Mouse (Mus musculus) pancreas, adult 10 weeks (tissue): Measurements from ENCODE around the gene Htr6. TPM values are rescaled to one million over a fixed set of nuclear protein-coding genes. Genes with fewer than 3 reads are reported as not detected.

Source experiments
- polyA plus RNA-seq: library from polyadenylated mRNA; stranded (reverse); fragments of 350-450 nt; fragmentation: Illumina TruSeq; extraction: RNeasy Lipid Tissue Mini Kit (QIAGEN cat#74804); gene quantifications from one replicate; pipeline ENCODE4 v1.2.3, GENCODE M21; 2015; ENCODE audit warnings: low read depth, low replicate concordance; ENCODE audit not compliant: insufficient read depth

The Htr6 gene
- not detected for polyA plus RNA-seq

DNA sequence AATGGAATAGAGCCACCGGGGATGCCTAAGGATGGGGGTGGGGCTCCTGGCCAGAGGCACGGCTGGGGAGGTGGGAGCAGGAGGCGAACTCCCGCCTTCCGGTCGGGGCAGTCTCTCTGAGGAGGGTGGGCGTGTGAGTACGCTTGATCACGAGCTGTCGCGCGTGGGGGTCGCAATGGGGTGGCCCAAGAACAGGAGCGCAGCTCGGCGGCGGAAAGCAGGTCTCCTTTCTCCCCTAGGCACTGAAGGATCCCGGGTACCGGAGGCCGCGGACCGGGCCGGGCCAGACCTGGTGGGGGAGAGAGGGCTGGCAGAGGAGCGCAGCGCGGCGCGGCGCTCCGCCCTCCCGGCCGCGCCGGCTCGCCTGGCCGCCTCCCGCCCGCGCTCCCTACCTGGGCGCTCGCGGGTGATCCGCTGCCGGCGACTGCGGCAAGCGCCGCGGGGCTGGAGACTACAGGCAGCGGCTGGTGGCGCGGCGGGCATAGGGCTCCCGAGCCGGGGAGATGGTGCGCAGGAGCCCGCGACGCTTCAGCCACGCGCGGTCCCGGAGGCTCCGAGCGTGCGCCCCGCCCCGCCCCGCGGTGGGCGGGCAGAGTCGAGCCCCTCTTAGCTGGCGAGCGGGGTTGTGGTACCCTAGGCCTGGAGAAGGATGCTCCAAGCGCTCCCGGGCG lies at the start of gene Htr6:
TSS of gene Htr6 (minus strand) at position 530 of the 671 bp plus-strand sequence.

DNA sequence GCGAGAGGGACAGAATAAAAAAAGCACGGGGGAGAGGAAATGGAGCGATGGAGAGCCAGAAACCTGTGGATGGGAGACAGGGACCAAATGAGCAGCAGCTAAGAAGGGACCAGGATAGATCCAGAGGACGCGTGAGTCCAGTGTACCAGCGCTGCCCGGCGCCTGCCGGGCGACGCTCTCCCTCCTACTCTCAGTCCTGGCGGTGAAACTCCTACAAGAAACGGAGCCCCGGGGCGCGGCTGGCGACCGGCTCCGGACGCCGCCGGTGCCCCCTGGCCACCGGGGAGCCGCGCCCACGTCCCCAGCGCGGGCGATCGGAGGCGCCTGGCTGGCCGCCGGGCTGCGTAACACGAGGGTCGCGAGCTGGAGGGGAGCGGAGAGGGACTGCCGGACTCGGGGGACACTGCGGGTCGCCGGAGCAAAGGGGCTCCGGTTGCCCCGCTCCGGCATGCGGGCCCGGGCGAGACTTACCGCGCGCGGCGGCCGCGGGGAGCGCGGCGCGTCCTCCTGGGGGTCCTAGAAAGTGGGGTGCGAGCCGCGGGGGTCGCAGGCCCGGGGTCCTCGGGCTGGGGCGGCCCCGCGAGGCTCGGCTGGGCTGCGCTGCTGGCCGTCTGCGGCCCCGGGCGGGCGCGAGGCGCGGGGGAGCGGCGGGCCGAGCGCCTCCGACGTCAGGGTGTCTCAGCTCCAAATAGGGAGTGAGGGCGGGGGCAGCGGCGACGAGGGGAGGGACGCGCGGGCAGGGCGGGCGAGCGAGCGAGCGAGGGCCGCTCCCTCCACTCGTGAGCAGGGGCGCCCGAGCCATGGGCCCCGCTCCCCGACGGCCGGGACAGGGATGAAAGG lies 17.2 kb upstream of the Htr6 start, which contains the start of gene Nbl1:
TSS of gene Nbl1 (minus strand) at position 638 of the 840 bp plus-strand sequence.

Other genes with a start within 250 kb of the Htr6 start
- 0.79 TPM for gene Pla2g5, start 212.1 kb downstream of the Htr6 start, polyA plus RNA-seq
- not detected for gene Gm13030, start 201.6 kb downstream of the Htr6 start, polyA plus RNA-seq
- gene Pla2g2e, start 197.6 kb downstream of the Htr6 start, polyA plus RNA-seq, result not detected
- gene Otud3, start 161.6 kb downstream of the Htr6 start, polyA plus RNA-seq, result 7.3 TPM
- 1.1 TPM for gene Rnf186, start 108.5 kb downstream of the Htr6 start, polyA plus RNA-seq
- gene Tmco4, start 102.7 kb downstream of the Htr6 start, polyA plus RNA-seq, result 2.5 TPM
- gene Nbl1, start 17.4 kb upstream of the Htr6 start, polyA plus RNA-seq, result 49.0 TPM
- gene Minos1, start 55.5 kb upstream of the Htr6 start, polyA plus RNA-seq, result 36.8 TPM
- gene Capzb, start 117.3 kb upstream of the Htr6 start, polyA plus RNA-seq, result 34.9 TPM
- gene Pqlc2, start 235.1 kb upstream of the Htr6 start, polyA plus RNA-seq, result 3.1 TPM
- 11.4 TPM for gene Akr7a5, start 235.2 kb upstream of the Htr6 start, polyA plus RNA-seq